Comparison of ENCODE assay signal across 11 mouse cellular contexts in the genomic region with DNA sequence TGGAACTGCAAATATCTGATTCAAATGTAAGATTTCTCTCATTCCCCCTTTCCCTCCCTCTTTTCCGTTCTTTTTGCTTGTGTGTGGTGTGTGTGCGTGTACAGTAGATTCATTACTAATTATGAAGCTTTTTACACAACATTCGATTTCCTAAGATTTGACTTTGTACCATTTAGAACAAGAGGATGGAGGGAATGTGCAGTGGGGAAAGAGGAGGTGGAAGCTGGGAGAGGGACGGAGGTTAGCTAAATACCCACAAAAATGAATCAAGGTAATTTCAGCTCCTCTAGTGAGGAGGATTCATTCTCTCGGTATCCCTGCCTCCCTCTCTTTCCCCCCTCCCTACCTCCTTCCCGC. TPM values are rescaled to one million over a fixed set of nuclear protein-coding genes. Genes with fewer than 3 reads are reported as not detected.
DNase-seq lines count a peak whose midpoint lies in the region; ATAC-seq and TF ChIP-seq lines count a peak whose summit lies in the region.
"Had no signal": no experiment of that assay in that cellular context is flagged by ENCODE, and none has a peak within 500 bp of the region (broad histone marks: within the 10 kb centered on the region; RNA-seq: fewer than 3 reads in every experiment).

No protein-coding gene starts in this region.

- peak overlapping the region; percentile 70 for H3K4me3 ChIP-seq in layer of hippocampus, adult 2 months
- H3K4me3 ChIP-seq in embryonic facial prominence, embryonic 10.5 days, result peak overlapping the region; percentile 69
- H3K4me3 ChIP-seq in forebrain, postnatal 0 days (ENCODE audit: low read depth, low read length), result peak overlapping the region; percentile 55
- H3K4me3 ChIP-seq in midbrain, embryonic 15.5 days, result peak overlapping the region; percentile 72
- H3K4me3 ChIP-seq: erythroblast, embryonic 14.5 days had no signal

- 1% methylated on average over 6 of the region's 6 CpGs for WGBS in embryonic facial prominence, embryonic 10.5 days
- 1% methylated on average over 5 of the region's 6 CpGs for WGBS in forebrain, postnatal 0 days
- WGBS in midbrain, embryonic 15.5 days, result 1% methylated on average over 6 of the region's 6 CpGs

- H3K36me3 ChIP-seq in embryonic facial prominence, embryonic 10.5 days (replicated peaks), result no peaks in the 10 kb centered on the region
- no peaks in the 10 kb centered on the region for H3K36me3 ChIP-seq in forebrain, postnatal 0 days (ENCODE audit: insufficient read depth)
- H3K36me3 ChIP-seq in midbrain, embryonic 15.5 days (replicated peaks), result no peaks in the 10 kb centered on the region
- H3K36me3 ChIP-seq: liver, embryonic 15.5 days had no signal

- peak overlapping the region; percentile 75 for H3K27ac ChIP-seq in layer of hippocampus, adult 2 months
- H3K27ac ChIP-seq in embryonic facial prominence, embryonic 10.5 days (replicated peaks), result no peak overlapping the region
- no peak overlapping the region for H3K27ac ChIP-seq in forebrain, postnatal 0 days (ENCODE audit: low read depth, low read length)
- peak overlapping the region; percentile 97 for H3K27ac ChIP-seq in midbrain, embryonic 15.5 days
- H3K27ac ChIP-seq: liver, embryonic 15.5 days had no signal

- no peak for ATAC-seq in forebrain, postnatal 0 days
- peak; percentile 5; the same call in 1 of the 2 replicates for ATAC-seq in midbrain, embryonic 15.5 days (replicated peaks)
- ATAC-seq in megakaryocyte-erythroid progenitor cell, adult 5-6 weeks (replicated peaks; ENCODE audit: low FRiP score, low TSS enrichment, poor library complexity, severe bottlenecking), result no peak

- peaks cover 39% of the 10 kb centered on the region for H3K4me1 ChIP-seq in embryonic facial prominence, embryonic 10.5 days
- H3K4me1 ChIP-seq in forebrain, postnatal 0 days (ENCODE audit: insufficient read depth), result peaks cover 13% of the 10 kb centered on the region; the same call in 1 of the 2 replicates
- peaks cover 40% of the 10 kb centered on the region for H3K4me1 ChIP-seq in midbrain, embryonic 15.5 days
- H3K4me1 ChIP-seq: liver, embryonic 15.5 days had no signal

- H3K9ac ChIP-seq in forebrain, postnatal 0 days, result peak overlapping the region; percentile 81
- H3K9ac ChIP-seq in midbrain, embryonic 15.5 days, result peak overlapping the region; percentile 76; the same call in 1 of the 2 replicates
- H3K9ac ChIP-seq: liver, embryonic 15.5 days had no signal

- peak overlapping the region; percentile 97 for H3K4me2 ChIP-seq in forebrain, postnatal 0 days (ENCODE audit: low read depth)
- H3K4me2 ChIP-seq in midbrain, embryonic 15.5 days, result peak overlapping the region; percentile 100

- no peaks in the 10 kb centered on the region for H3K9me3 ChIP-seq in embryonic facial prominence, embryonic 10.5 days
- no peaks in the 10 kb centered on the region for H3K9me3 ChIP-seq in forebrain, postnatal 0 days (ENCODE audit: low read length)
- H3K9me3 ChIP-seq in midbrain, embryonic 15.5 days, result no peaks in the 10 kb centered on the region
- H3K9me3 ChIP-seq: liver, embryonic 15.5 days had no signal

- no peak for TF ChIP-seq CTCF in layer of hippocampus, adult 2 months (conservative IDR thresholded peaks at IDR 0.05)
- TF ChIP-seq CTCF in forebrain, postnatal 0 days (IDR thresholded peaks at IDR 0.05; ENCODE audit: low read depth), result no peak

- H3K27me3 ChIP-seq in embryonic facial prominence, embryonic 10.5 days (replicated peaks; ENCODE audit: low read depth, poor library complexity, severe bottlenecking), result peaks cover 79% of the 10 kb centered on the region
- H3K27me3 ChIP-seq in forebrain, postnatal 0 days (ENCODE audit: insufficient read depth, low read length), result peaks cover 49% of the 10 kb centered on the region
- H3K27me3 ChIP-seq in midbrain, embryonic 15.5 days (replicated peaks), result peaks cover 35% of the 10 kb centered on the region

- no peak for DNase-seq in layer of hippocampus, adult 2 months (ENCODE audit: low spot score in 2 of 2)
- DNase-seq in layer of hippocampus, adult 9-10 months (ENCODE audit: low spot score), result no peak
- DNase-seq in embryonic facial prominence, embryonic 10.5 days (ENCODE audit: low spot score), result no peak
- DNase-seq in forebrain, postnatal 0 days, result no peak
- DNase-seq in embryo, embryonic 10.5 days (ENCODE audit: low spot score), result no peak
- no peak for DNase-seq in ovary, postnatal 36 days (ENCODE audit: low spot score)

RNA-seq across cellular contexts. Expression of a gene that starts 2.1 kb away (rescaled TPM):
- 10 to 100 TPM; 29.6 to 31.2 TPM for total RNA-seq in layer of hippocampus, adult 2 months (2021)
- 3.0 and 3.4 TPM in 2 replicates for polyA plus RNA-seq in embryonic facial prominence, embryonic 10.5 days (2016; fragmentation: Nextera tagmentation; extraction: Ambion mirVana)
- 4.6 and 8.0 TPM in 2 replicates for total RNA-seq in forebrain, postnatal 0 days (2014; rRNA removed)
- polyA plus RNA-seq in forebrain, postnatal 0 days (2015; fragmentation: Nextera tagmentation; extraction: Ambion mirVana), result 3.6 and 6.0 TPM in 2 replicates
- polyA plus RNA-seq in midbrain, embryonic 15.5 days (2015; fragmentation: Nextera tagmentation; extraction: Ambion mirVana), result 6.4 and 6.8 TPM in 2 replicates
- not detected in 2 replicates for total RNA-seq in megakaryocyte-erythroid progenitor cell, adult 5-6 weeks (2014; fragmentation: Nextera tagmentation)
- not detected in 2 replicates for total RNA-seq in megakaryocyte-erythroid progenitor cell, adult 5-6 weeks (2017)
- total RNA-seq: MEL had no signal
- polyA plus RNA-seq: erythroblast, embryonic 14.5 days had no signal

Comparison
In these comparisons a context has a peak if more than half of its experiments do, and no peak if none do; other contexts are left out.
1. H3K27ac ChIP-seq: peak in layer of hippocampus, adult 2 months (single experiment) and midbrain, embryonic 15.5 days (single experiment); none in embryonic facial prominence, embryonic 10.5 days (single experiment) and forebrain, postnatal 0 days (single experiment).
2. Peak in every context shown above with its lines, with median percentiles within 50 percentile points of each other: H3K4me3 ChIP-seq.